Mouse (Mus musculus): ENCODE data around the gene Snrpa1. TPM values are rescaled to one million over a fixed set of nuclear protein-coding genes. Genes with fewer than 3 reads are reported as not detected.

The Snrpa1 gene
- polyA plus RNA-seq, 1 experiment from 2014 or later: 155 TPM

GRCm38 (mm10) chr7:66061057-66061456 is 2.3 kb downstream of the Snrpa1 start:
- Histone ChIP-seq H3K4me2 (ENCODE audit: low read depth, low read length) (peak overlapping the region; percentile 73), H3K9me3 (ENCODE audit: control insufficient read depth, low read length) (no peaks in the 10 kb centered on the region), H3K4me3 (ENCODE audit: low read length) (peak overlapping the region; percentile 99), H3K27ac (ENCODE audit: low read length) (no peak overlapping the region), H3K9ac (ENCODE audit: low read length) (peak overlapping the region; percentile 97), H3K36me3 (ENCODE audit: control insufficient read depth, insufficient read depth, low read length) (peaks cover 15% of the 10 kb centered on the region), H3K4me1 (replicated peaks; ENCODE audit: control insufficient read depth, insufficient read depth, low read length) (peaks cover 9% of the 10 kb centered on the region), H3K27me3 (ENCODE audit: control insufficient read depth, insufficient read depth, low read depth, low read length) (no peaks in the 10 kb centered on the region)
- ATAC-seq (ENCODE audit: low read depth): no peak
- under 1% methylated on average over 14 of the region's 14 CpGs for WGBS

GRCm38 (mm10) chr7:66076411-66076810 is 17.6 kb downstream of the Snrpa1 start:
- Histone ChIP-seq H3K27ac (ENCODE audit: low read length) (no peak overlapping the region), H3K36me3 (ENCODE audit: control insufficient read depth, insufficient read depth, low read length) (peaks cover 29% of the 10 kb centered on the region)
- 59% methylated on average over 2 of the region's 2 CpGs for WGBS

GRCm38 (mm10) chr7:66079364-66080230 is 20.8 kb downstream of the Snrpa1 start, which contains the start of gene Selenos:
Selenos (plus strand) TSS chr7:66079649.
- ATAC-seq (ENCODE audit: low read depth): peak; percentile 100
- Histone ChIP-seq H3K9me3 (ENCODE audit: control insufficient read depth, low read length) (no peaks in the 10 kb centered on the region), H3K9ac (ENCODE audit: low read length) (peak within 1 kb of the TSS; percentile 78), H3K27ac (ENCODE audit: low read length) (peak within 1 kb of the TSS; percentile 84), H3K4me1 (replicated peaks; ENCODE audit: control insufficient read depth, insufficient read depth, low read length) (peaks cover 13% of the 10 kb centered on the region), H3K27me3 (ENCODE audit: control insufficient read depth, insufficient read depth, low read depth, low read length) (no peaks in the 10 kb centered on the region), H3K36me3 (ENCODE audit: control insufficient read depth, insufficient read depth, low read length) (peaks cover 34% of the 10 kb centered on the region), H3K4me2 (ENCODE audit: low read depth, low read length) (peak within 1 kb of the TSS; percentile 84), H3K4me3 (ENCODE audit: low read length) (peak within 1 kb of the TSS; percentile 75)
- under 1% methylated on average over 64 of the region's 65 CpGs for WGBS

More at GRCm38 (mm10) chr7:66076411-66076810, 17.6 kb downstream of the Snrpa1 start:
- Histone ChIP-seq H3K4me1 (replicated peaks; ENCODE audit: control insufficient read depth, insufficient read depth, low read length) (peaks cover 13% of the 10 kb centered on the region), H3K4me2 (ENCODE audit: low read depth, low read length) (no peak overlapping the region), H3K9me3 (ENCODE audit: control insufficient read depth, low read length) (no peaks in the 10 kb centered on the region), H3K4me3 (ENCODE audit: low read length) (no peak overlapping the region), H3K27me3 (ENCODE audit: control insufficient read depth, insufficient read depth, low read depth, low read length) (no peaks in the 10 kb centered on the region), H3K9ac (ENCODE audit: low read length) (no peak overlapping the region)
- ATAC-seq (ENCODE audit: low read depth): no peak

- Histone ChIP-seq H3K27me3 (ENCODE audit: control insufficient read depth, insufficient read depth, low read depth, low read length) (no peaks in the 10 kb centered on the region), H3K9ac (ENCODE audit: low read length) (peak overlapping the region; percentile 78), H3K36me3 (ENCODE audit: control insufficient read depth, insufficient read depth, low read length) (peaks cover 32% of the 10 kb centered on the region), H3K27ac (ENCODE audit: low read length) (no peak overlapping the region; the same call in 1 of the 2 replicates), H3K9me3 (ENCODE audit: control insufficient read depth, low read length) (no peaks in the 10 kb centered on the region), H3K4me3 (ENCODE audit: low read length) (peak overlapping the region; percentile 75), H3K4me2 (ENCODE audit: low read depth, low read length) (peak overlapping the region; percentile 84), H3K4me1 (replicated peaks; ENCODE audit: control insufficient read depth, insufficient read depth, low read length) (peaks cover 13% of the 10 kb centered on the region)
- 32% methylated on average over 5 of the region's 5 CpGs for WGBS
- no peak for ATAC-seq (ENCODE audit: low read depth)
These were observed 21.4 kb downstream of the Snrpa1 start for GRCm38 (mm10) chr7:66080231-66080613.

- no peaks in the 10 kb centered on the region for H3K9me3 ChIP-seq (ENCODE audit: control insufficient read depth, low read length)
- ATAC-seq (ENCODE audit: low read depth): no peak
- no peak overlapping the region for H3K4me2 ChIP-seq (ENCODE audit: low read depth, low read length)
- 77% methylated on average over 6 of the region's 6 CpGs for WGBS
- H3K9ac ChIP-seq (ENCODE audit: low read length): no peak overlapping the region
- no peak overlapping the region for H3K4me3 ChIP-seq (ENCODE audit: low read length)
- no peak overlapping the region for H3K27ac ChIP-seq (ENCODE audit: low read length)
- H3K36me3 ChIP-seq (ENCODE audit: control insufficient read depth, insufficient read depth, low read length): peaks cover 36% of the 10 kb centered on the region
- no peaks in the 10 kb centered on the region for H3K27me3 ChIP-seq (ENCODE audit: control insufficient read depth, insufficient read depth, low read depth, low read length)
- peaks cover 13% of the 10 kb centered on the region for H3K4me1 ChIP-seq (replicated peaks; ENCODE audit: control insufficient read depth, insufficient read depth, low read length)
These were observed 25.0 kb downstream of the Snrpa1 start for GRCm38 (mm10) chr7:66083757-66084156.

GRCm38 (mm10) chr7:66084546-66084945 is 25.7 kb downstream of the Snrpa1 start:
- no peak for ATAC-seq (ENCODE audit: low read depth)
- Histone ChIP-seq H3K36me3 (ENCODE audit: control insufficient read depth, insufficient read depth, low read length) (peaks cover 42% of the 10 kb centered on the region), H3K4me3 (ENCODE audit: low read length) (no peak overlapping the region), H3K4me1 (replicated peaks; ENCODE audit: control insufficient read depth, insufficient read depth, low read length) (peaks cover 13% of the 10 kb centered on the region), H3K27me3 (ENCODE audit: control insufficient read depth, insufficient read depth, low read depth, low read length) (no peaks in the 10 kb centered on the region), H3K27ac (ENCODE audit: low read length) (no peak overlapping the region), H3K9ac (ENCODE audit: low read length) (no peak overlapping the region), H3K9me3 (ENCODE audit: control insufficient read depth, low read length) (no peaks in the 10 kb centered on the region), H3K4me2 (ENCODE audit: low read depth, low read length) (no peak overlapping the region)
- 79% methylated on average over 7 of the region's 7 CpGs for WGBS

GRCm38 (mm10) chr7:66087652-66088051 is 28.8 kb downstream of the Snrpa1 start:
- 92% methylated on average over 4 of the region's 4 CpGs for WGBS
- ATAC-seq (ENCODE audit: low read depth): no peak
- Histone ChIP-seq H3K9me3 (ENCODE audit: control insufficient read depth, low read length) (no peaks in the 10 kb centered on the region), H3K9ac (ENCODE audit: low read length) (no peak overlapping the region), H3K4me3 (ENCODE audit: low read length) (no peak overlapping the region), H3K27me3 (ENCODE audit: control insufficient read depth, insufficient read depth, low read depth, low read length) (no peaks in the 10 kb centered on the region), H3K4me1 (replicated peaks; ENCODE audit: control insufficient read depth, insufficient read depth, low read length) (no peaks in the 10 kb centered on the region; the same call in 1 of the 2 replicates), H3K27ac (ENCODE audit: low read length) (no peak overlapping the region), H3K4me2 (ENCODE audit: low read depth, low read length) (no peak overlapping the region), H3K36me3 (ENCODE audit: control insufficient read depth, insufficient read depth, low read length) (peaks cover 54% of the 10 kb centered on the region)

GRCm38 (mm10) chr7:66088077-66088476 is 29.3 kb downstream of the Snrpa1 start:
- ATAC-seq (ENCODE audit: low read depth): no peak
- Histone ChIP-seq H3K4me1 (replicated peaks; ENCODE audit: control insufficient read depth, insufficient read depth, low read length) (no peaks in the 10 kb centered on the region; the same call in 1 of the 2 replicates), H3K9ac (ENCODE audit: low read length) (no peak overlapping the region), H3K27me3 (ENCODE audit: control insufficient read depth, insufficient read depth, low read depth, low read length) (no peaks in the 10 kb centered on the region), H3K4me3 (ENCODE audit: low read length) (no peak overlapping the region), H3K27ac (ENCODE audit: low read length) (no peak overlapping the region), H3K4me2 (ENCODE audit: low read depth, low read length) (no peak overlapping the region), H3K36me3 (ENCODE audit: control insufficient read depth, insufficient read depth, low read length) (peaks cover 50% of the 10 kb centered on the region), H3K9me3 (ENCODE audit: control insufficient read depth, low read length) (no peaks in the 10 kb centered on the region)
- WGBS: 92% methylated on average over 2 of the region's 2 CpGs

- 87% methylated on average over 11 of the region's 11 CpGs for WGBS
These were observed 31.9 kb downstream of the Snrpa1 start for GRCm38 (mm10) chr7:66090676-66091190.

More at GRCm38 (mm10) chr7:66090676-66091190, 31.9 kb downstream of the Snrpa1 start:
- no peak overlapping the region for H3K27ac ChIP-seq (ENCODE audit: low read length)
- no peak overlapping the region for H3K9ac ChIP-seq (ENCODE audit: low read length)
- H3K4me2 ChIP-seq (ENCODE audit: low read depth, low read length): no peak overlapping the region
- H3K9me3 ChIP-seq (ENCODE audit: control insufficient read depth, low read length): no peaks in the 10 kb centered on the region
- H3K4me1 ChIP-seq (replicated peaks; ENCODE audit: control insufficient read depth, insufficient read depth, low read length): no peaks in the 10 kb centered on the region
- no peaks in the 10 kb centered on the region for H3K27me3 ChIP-seq (ENCODE audit: control insufficient read depth, insufficient read depth, low read depth, low read length)
- H3K4me3 ChIP-seq (ENCODE audit: low read length): no peak overlapping the region
- peaks cover 32% of the 10 kb centered on the region for H3K36me3 ChIP-seq (ENCODE audit: control insufficient read depth, insufficient read depth, low read length)
- no peak for ATAC-seq (ENCODE audit: low read depth)

All from lung, embryonic 16.5 days (tissue).